Mouse (Mus musculus) lung, postnatal 14 days (tissue): Measurements from ENCODE around the gene Schip1.

Experiments used
- DNase-seq: peaks from one replicate; pipeline ENCODE4 v3.0.0; 2021

The Schip1 gene

DNA sequence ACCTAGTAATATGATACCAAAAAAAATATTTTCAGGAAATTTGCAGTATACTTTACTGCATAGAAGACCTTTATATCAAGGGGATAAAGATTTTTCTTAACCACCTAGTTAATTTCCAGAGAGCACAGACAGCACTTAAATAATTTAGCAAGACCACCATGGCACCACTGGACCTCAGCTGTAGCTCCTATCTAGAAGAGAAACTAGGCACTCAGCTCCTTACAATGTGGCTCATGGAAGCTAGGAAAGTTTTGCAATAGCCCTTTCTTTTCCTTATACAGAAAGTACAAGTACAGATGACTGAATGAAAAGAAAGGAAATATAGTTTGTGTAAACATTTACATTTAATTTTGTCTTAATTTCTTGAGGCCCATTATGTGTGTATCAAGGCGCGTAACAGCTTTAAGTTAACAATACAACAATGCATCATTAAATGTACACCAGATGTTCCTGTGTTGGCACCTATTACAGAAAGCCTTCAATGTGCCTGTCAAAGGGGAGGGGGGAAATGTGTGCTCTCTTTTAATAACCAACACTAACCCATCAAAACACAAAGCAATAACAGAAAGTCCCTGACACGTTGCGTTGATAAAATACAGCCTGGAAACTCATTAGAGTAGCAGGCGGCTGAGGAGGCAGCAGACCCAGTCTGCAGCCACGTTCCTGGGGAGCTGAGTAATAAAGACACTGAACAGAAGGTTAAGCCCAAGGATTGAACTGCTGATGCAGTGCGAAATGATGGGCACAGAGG is 218.4 kb downstream of the Schip1 start:
- no peak for DNase-seq

DNA sequence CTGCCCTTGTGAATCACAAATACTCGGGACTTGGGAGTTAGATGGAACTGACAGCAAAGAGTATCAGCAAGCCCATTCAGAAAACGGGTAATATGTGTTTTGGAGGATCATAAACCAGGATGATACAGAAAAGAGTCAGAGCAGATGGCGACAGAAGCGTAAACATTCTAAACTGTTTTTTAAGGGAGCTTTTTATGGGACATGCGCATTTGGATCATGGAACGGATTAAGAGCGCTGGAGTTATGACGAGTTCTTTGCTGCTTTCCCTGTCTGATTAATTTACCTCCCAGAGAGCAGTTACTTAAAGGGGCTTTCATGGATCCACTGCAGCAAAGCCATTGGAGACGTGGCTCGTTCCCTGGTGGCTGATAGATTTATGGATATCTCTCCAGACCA is 219.0 kb downstream of the Schip1 start:
- DNase-seq = no peak

DNA sequence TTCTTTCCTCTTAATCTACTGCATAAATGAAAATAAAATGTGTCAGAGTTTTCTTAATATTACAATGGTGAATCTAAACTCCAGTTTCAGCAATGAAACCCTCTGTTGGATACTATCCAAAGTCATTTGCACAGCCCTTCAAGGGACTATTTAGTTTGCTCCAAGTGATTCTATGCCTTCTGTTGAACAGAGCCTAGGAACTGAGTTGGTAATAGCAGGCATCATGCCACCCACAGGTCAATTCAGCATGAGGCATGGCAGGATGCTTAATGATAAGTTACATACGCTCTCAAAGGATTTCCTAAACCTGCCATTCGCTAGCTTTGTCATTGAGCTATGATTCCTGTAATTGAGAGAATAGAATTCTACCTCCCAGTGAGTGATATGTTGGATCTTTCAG is 219.9 kb downstream of the Schip1 start:
- no peak for DNase-seq

DNA sequence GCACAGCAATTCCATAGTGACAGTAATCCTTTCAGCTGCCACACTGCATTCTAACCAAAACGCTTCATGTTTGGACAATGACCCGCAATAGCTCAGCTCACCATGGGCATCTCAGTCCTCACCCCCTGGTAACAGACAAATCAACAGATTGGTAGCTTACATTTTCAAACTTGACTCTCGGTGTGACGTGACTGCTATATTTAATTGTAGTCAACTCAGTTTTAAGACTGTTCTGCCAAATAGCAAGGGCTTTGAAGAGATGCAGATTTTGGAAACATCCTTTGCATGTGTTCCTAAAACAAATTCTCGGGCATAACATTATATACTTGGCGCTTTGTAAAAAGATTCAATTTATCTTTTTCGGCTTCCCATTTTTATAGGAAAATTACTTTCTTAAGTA is 232.2 kb downstream of the Schip1 start:
- no peak for DNase-seq

DNA sequence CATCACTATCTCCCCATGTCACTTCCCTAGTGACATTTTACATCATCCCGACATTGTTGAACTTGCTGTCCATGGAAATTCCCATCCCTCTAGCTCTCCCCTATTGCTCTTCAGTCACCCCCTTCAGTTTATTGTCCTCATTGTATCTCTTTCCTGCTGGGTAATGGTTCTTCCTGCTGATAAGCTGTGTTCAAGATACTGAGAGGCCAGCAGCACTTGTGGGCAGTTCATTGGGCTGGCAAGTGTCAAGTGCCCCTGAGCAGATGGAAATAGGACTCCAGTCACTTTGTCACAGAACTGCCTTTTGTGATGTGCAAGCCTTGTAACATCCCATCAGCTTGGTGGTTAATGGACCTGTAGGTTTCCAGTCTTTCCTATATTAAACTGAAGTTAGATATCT is 241.0 kb downstream of the Schip1 start:
- DNase-seq = peak; percentile 3

DNA sequence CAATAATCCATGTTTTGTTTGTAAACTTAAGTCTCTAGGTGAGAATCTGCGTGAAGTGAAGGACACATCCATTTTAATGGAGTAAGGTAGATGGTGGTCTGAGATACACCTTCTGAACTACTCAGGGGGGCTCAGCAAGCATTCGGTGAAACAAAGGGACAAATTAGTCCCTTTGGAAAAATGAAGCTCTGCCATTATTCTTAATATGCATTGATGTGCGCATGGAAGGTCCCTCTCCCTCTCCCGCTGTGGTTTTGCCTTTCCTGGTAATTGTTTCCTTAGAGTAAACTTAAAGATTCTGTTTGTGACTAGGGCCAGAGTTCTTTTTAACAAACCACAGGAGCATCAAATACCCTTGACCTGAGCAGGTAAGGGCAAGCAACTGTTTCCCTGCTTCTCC is 242.1 kb downstream of the Schip1 start:
- DNase-seq = no peak

DNA sequence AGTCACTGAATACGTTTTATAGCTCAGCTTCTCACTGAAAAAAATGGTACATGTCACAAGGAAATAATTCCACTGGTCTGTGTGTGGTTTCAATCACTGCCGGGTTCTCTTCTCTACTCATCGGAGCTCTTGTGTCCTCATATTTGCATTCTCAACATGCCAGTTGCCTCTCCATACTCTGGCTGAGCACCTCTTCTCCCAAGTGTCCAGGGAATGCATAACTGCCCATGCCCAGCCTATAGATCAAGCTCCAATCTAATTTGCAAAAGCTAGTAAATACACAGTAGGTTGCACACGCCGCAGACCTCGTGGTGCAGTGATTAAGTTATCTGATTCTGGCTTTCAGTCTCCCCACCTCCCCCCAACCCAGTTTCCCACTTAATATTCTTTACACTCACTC is 261.0 kb downstream of the Schip1 start:
- DNase-seq = no peak

DNA sequence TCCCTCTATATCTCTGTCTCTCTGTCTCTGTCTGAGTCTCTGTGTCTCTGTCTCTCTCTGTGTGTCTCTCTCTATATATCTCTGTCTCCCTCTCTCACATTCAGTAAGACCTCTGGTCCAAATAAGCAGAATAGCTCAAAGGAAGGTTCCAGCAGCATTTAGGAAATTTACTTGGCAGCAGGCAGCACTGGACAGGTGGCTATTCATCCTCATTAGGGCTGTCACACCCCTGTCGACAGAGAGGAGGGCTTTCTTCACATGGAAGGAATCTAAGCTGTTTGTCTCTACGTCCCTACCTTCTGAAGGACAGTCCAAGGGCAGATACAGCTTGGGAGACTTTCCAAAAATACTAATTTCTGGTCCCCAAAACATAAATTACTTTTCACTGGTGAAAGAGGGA is 267.9 kb downstream of the Schip1 start:
- no peak for DNase-seq

DNA sequence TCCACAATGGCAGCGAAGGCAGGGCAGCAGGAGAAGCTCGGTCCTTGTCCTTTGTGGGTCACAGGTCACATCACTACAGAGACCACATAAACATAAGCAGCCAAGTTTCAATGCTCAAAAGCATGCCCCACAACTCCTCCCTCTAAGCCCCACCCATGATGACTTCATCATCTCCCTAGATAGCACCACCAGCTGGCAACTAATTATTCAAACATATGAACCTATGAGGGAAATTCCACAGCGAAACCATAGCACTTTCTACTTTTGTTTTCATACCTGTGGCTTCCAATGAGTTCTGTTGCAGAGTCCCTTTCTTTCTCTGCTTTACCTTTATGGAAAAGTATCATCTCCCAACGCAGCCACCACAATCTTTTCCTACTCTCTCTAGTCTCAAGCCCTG is 270.9 kb downstream of the Schip1 start:
- no peak for DNase-seq

DNA sequence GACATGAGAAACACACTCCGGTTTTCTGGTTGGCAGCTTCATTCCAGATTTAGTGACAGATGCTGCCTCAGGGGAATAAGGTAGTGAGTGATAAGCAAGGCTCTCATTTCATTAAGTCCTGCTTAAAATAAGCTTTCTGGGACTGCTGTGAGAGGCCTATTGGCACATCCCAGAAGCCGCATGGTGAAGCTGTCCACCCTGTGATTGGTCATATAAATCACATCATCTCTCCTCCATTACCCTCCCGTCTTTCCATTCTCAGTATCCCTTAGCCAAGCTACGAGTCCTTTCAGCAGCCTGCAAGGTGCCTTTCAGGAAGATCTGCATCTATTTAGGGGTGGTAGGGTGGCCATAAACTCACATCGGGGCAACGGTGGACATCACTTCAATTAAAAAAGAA is 286.0 kb downstream of the Schip1 start:
- no peak for DNase-seq

DNA sequence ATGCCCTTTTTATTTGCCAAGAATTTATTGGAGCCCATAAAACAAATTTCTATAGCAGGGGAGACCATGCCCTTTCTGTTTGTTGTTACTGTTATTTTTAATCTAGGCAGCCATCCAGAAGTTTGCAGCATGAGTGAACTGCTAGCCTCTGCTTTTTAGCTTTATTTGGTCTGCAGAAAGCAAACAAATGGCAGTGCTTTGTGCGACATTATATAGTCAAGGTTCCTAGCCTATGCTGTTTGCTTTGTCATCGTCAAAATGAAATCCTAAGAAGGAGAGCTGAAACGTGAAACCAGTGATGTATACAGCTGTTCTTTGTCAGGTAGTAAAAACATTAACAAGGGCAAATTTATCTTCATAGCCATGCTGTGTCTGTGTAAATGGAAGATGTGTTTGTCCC is 286.9 kb downstream of the Schip1 start:
- no peak for DNase-seq

DNA sequence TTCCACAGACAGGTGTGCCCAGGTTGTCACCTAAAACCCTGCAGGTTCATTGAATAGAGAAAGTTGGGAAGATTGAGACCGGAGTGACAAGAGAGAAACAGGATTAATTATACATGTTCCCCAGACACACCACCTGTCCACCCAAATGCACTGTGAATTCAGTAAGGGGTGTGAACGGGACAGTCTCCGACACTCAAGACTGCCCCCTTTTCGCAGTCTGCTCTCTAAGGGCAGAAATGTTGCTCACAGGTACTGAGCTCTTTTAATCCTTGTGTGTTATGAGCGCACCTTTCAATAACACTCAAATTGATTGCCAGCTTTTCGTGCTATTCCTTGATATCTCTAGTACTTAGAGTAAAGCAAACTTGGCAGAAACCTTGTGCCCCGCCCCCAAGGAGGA is 288.4 kb downstream of the Schip1 start:
- DNase-seq = no peak

DNA sequence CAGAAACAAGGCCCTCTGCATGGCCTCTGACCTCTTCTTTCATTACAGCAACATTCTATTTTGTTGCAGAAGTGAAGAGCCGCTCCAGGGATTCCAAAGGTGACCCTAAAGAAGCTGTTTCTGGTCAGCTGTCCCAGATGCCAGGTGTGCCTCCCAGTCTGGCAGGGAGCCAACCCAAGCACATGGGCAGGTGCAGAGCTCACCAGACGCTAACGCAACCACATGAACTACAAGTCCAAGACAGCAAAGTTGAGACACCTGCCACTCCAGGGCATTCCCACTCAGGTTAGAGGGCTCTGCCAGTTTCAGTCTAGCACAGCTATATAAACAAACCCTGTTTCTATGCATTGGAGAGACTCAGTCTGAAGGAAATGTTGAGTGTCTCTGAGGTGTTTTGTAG is 288.9 kb downstream of the Schip1 start:
- DNase-seq = peak; percentile 25

DNA sequence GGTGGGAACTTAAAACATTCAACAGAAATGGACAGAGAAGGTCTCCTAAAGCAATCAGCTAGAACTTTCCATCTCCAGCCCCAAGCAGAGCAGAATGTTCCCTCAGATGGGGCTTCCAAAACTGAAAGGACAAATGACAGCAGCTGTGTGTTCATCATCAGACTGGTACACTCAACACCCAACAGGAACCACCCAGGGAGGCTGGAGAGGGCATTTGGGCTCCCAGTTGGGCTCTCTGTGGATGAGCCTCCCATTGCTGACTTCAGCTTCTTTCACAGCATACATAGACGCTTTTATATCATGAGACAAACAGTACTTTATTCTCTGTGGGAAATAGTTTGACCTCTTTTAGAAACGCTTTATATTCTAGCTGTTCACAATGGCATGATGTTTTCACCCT is 291.9 kb downstream of the Schip1 start:
- DNase-seq = no peak

DNA sequence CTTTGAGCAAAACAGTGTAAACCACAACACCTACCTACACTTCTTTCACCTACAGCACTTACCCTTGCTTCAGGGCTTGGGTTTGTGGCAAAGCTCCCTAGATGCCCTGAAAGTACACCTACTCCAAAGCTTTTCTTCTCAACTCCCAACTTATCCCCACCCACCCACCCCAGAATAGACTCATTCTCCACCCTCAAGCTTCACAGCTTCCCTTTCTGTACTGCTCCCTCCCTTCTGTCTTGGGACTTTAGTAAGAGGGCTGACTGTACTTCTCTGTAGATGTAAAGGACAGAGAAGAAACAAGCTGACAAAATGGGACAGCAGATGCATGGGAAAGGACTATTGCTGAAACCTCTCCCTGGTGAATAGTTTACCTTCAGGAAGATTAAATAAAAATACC is 303.4 kb downstream of the Schip1 start:
- no peak for DNase-seq

DNA sequence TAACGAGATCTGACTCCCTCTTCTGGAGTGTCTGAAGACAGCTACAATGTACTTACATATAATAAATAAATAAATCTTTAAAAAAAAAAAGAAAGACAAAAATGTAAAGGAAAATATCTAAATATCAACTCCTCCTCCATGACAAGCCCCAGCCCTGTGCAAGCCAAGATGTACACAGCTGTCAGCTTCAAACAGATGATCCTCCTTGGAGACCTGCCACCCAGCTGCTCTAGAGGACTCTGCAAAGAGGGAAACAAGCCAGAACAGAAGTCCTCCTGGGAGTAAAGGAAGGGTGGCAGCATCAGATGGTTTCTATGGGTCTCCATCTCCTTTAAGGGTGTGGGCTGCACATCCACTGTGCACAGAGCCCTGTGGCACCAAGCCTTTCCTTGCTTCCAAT is 308.3 kb downstream of the Schip1 start:
- no peak for DNase-seq

DNA sequence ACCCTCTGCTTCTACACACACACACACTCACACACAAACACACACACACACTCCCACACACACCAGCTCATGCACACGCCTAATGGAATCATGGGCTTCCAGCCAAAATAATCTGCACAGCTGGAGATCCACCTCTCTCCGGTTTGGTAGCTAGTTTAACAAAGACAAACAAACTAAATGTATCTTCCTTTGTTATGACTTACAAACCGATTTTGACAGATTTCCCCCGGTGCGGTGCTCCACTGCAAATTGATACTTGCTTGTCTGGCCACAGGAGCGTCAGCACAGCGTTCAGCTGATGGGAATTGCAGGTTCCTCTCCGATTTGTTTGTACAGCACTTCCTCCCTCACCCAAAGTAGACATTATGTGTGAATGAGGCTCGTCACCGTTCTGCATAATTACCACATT is 310.5 kb downstream of the Schip1 start:
- DNase-seq = no peak

DNA sequence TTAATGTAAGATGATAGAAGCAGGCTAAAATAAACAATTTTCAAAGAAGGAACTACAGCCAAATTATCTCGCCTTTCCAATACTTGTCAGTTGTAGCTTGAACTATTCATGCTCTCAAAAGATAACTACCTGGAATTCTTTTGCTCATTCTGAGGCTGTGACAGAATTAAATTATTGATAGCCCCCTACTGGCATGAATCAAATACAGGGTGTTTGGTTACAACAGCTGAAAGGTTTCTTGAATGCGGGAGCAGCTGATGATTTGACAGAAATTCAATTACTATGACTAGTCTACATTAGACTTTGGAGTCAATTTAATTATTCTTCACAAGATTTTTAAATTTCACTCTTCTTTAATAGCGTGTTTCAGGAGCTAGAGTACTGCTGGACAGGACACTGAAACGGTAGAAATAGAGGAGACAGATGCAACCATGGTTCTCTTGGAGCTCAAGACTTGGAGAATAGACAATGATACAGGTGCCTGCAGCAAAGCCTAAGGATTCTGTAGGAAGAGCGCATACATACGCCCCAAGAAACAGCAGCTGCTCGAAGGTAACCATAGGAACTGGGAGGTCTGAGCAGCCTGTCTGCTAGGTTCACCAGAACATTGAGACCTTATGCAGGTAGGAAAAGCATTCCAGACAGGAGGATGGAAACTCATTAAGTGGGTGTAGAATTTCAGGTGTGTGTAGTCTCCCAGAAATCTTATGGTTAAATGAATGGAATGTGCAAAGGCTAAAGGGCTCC is 313.0 kb downstream of the Schip1 start:
- DNase-seq = no peak

DNA sequence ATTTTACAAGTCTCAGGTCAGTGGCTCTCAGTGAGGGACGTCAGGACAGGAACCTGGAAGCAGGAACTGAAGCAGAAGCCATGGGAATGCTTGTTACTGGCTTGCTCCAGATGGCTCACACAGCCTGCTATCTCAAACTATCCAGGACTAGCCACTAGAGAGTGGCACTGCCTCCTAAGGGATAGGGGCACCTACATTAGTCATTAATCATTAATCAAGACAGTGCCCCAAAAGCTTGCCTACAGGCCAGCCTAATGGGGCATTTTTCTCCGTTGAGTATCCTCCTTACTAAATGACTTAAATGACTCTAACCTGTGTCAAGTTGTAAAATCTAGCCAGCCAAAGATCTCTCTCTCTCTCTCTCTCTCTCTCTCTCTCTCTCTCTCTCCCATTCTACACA is 314.2 kb downstream of the Schip1 start:
- DNase-seq = no peak

DNA sequence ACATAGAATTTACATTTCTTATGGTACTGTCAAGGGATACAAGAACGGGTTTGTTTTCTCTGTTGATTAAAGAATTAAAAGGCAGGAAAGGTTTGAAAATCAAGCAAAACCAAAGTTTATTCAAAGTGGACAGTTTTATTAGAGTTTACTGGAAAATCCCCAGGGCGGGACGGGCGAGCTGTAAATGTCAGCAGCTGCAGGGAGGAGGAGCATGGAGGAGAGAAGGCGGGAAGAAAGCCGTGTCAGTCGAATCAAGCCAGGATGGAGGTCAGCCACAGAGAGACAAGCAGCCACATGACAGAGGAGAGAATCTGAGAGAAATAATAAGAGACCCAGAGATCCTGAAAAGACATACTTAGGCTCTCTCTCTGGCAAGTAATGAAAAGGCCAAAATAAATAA is 314.6 kb downstream of the Schip1 start:
- DNase-seq = no peak

DNA sequence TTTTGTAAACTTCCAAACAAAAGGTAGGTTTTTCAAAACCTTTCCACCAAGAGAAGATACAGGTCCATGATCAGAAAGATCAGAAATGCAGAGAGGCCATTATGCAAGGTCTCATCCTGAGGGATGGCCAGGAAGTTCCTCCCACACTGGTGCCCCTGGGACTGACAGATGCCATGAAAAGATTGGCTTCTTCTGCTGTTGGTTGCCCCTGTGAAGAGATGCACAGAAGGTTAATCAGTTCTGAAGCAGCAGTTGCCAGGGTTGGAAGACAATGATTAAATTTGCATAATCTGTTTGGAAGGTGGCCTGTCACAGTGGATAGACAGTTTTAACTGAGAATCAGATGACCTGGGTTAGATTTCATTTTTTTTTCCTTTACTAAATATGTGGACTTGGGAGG is 319.1 kb downstream of the Schip1 start:
- no peak for DNase-seq

DNA sequence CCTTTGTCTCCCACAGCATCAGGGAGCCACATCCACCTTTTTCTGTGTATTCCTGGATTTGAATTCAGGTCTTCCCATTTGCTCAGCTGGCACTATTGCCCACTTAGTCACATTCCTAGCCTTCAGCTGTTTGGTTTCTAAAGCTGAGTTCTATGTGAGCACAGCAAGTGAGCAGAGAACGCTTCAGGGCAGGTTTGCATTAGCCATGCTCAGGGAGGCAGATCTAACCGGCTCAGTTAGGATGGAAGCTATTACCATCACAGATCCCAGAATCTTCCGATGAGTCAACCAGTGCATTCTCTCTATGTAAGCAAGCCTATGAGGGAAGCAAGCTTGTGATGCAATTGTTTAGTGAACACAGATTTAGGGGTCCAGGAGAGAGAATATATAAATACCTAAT is 320.9 kb downstream of the Schip1 start:
- DNase-seq = no peak

DNA sequence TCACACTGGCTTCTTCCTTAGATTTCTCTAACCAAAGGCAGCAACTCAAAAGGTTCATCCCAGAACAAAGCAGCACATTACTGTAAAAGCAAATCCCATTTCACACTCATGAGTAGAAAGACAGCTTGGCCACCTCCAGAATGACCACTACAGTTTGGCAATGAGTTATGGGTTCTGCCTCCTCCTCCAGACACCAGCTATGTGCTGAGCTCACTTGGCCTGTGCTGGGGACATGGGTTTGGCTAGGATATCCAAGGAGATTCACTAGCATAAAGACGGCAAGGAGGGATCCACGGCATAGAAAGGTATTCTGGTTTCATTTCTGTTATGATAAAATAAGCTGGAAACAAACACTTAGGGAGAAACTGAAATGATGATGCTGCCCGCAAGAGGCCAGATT is 323.4 kb downstream of the Schip1 start:
- no peak for DNase-seq

DNA sequence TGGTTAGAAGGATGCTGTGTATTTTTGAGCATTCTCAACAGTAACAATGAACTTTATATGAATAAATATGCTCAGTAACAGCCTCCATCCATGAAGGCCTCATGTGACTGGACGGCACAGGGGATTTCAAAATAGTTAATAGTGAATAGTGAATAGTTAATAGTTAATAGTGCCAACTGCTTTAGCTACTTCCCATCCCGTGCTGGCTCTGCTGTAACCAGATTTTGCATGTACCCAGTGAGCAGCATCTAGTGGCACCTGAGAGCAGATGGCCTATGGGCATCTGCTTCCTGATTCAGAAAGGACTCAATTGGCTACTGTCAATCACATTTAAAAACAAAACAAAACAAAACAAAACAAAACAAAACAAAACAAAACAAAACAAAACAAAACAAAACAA is 329.0 kb downstream of the Schip1 start:
- no peak for DNase-seq

DNA sequence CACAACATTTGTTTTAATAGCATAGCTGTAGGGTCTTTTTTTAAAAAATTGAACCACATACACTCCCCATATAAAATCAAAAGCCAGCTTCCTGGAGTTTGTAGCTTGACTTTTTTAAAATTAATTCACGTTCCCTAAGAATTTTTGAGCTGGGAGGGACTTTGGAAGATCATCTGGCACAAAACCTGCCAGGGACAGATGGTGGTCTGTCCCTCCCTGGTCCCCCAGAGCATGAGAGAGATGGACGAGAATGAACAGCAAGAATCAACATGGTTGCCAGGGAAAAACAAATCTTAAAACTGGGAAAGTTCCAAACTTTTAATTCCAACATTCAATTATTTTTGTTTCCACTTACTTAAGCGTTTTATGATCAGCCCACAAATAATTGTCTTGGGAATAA is 334.1 kb downstream of the Schip1 start:
- no peak for DNase-seq
